Mouse (Mus musculus) A20 (cell line): Measurements from ENCODE around the gene Tgfbr3l.

ENCODE experiments used
- DNase-seq: peaks from one replicate; pipeline ENCODE4 v3.0.0-alpha.2; 2011; ENCODE audit warnings: low read depth, low spot score

Gene Tgfbr3l

GRCm38 (mm10) chr8:4247951-4248540 lies at the start of gene Tgfbr3l:
Gene Tgfbr3l, plus strand, starts transcription at chr8:4248214.
- DNase-seq = no peak

GRCm38 (mm10) chr8:4201321-4201720 lies 46.7 kb upstream of the Tgfbr3l start:
- no peak for DNase-seq

GRCm38 (mm10) chr8:4205246-4206123 lies 42.5 kb upstream of the Tgfbr3l start:
- DNase-seq = no peak

GRCm38 (mm10) chr8:4206182-4207015 lies 41.6 kb upstream of the Tgfbr3l start:
- no peak for DNase-seq

GRCm38 (mm10) chr8:4207016-4207350 lies 41.0 kb upstream of the Tgfbr3l start:
- no peak for DNase-seq

GRCm38 (mm10) chr8:4211097-4211496 lies 36.9 kb upstream of the Tgfbr3l start:
- DNase-seq = peak; percentile 16

- DNase-seq = peak; percentile 31
Observed at GRCm38 (mm10) chr8:4212809-4213209, 35.2 kb upstream of the Tgfbr3l start.

- DNase-seq = peak; percentile 82
Observed at GRCm38 (mm10) chr8:4213210-4214005, 34.6 kb upstream of the Tgfbr3l start.

GRCm38 (mm10) chr8:4214006-4214980 lies 33.7 kb upstream of the Tgfbr3l start:
- peak; percentile 83 for DNase-seq

- DNase-seq = no peak
Observed at GRCm38 (mm10) chr8:4216296-4216695, 31.7 kb upstream of the Tgfbr3l start.

GRCm38 (mm10) chr8:4216791-4217621 lies 31.0 kb upstream of the Tgfbr3l start, which contains the start of gene Prr36:
Gene Prr36, minus strand, starts transcription at chr8:4217459.
- DNase-seq = no peak

GRCm38 (mm10) chr8:4219617-4220016 lies 28.4 kb upstream of the Tgfbr3l start:
- DNase-seq = no peak

- DNase-seq = no peak
Observed at GRCm38 (mm10) chr8:4222059-4222458, 26.0 kb upstream of the Tgfbr3l start.

- no peak for DNase-seq
Observed at GRCm38 (mm10) chr8:4226323-4226722, 21.7 kb upstream of the Tgfbr3l start.

- DNase-seq = no peak
Observed at GRCm38 (mm10) chr8:4226739-4227347, 21.2 kb upstream of the Tgfbr3l start, which contains the start of gene Lrrc8e. Gene Lrrc8e, plus strand, starts transcription at chr8:4226827.

- no peak for DNase-seq
Observed at GRCm38 (mm10) chr8:4227919-4228318, 20.1 kb upstream of the Tgfbr3l start.

- no peak for DNase-seq
Observed at GRCm38 (mm10) chr8:4229784-4230183, 18.2 kb upstream of the Tgfbr3l start.

- DNase-seq = no peak
Observed at GRCm38 (mm10) chr8:4230612-4231351, 17.2 kb upstream of the Tgfbr3l start.
